Mouse (Mus musculus): ENCODE results near the gene Ubxn2a.
A peak's percentile ranks its signal among the peaks of the same experiment; 100 is the strongest.

Ubxn2a gene

GRCm38 (mm10) chr12:4879048-4879447 is 28.5 kb downstream of the Ubxn2a start:
- peak; percentile 72 for DNase-seq (ENCODE audit: low read depth, low spot score)

- DNase-seq (ENCODE audit: low read depth, low spot score), result peak; percentile 73
Measured at GRCm38 (mm10) chr12:4878296-4878783, 29.2 kb downstream of the Ubxn2a start.

GRCm38 (mm10) chr12:4875623-4876022 is 31.9 kb downstream of the Ubxn2a start:
- no peak for DNase-seq (ENCODE audit: low read depth, low spot score)

GRCm38 (mm10) chr12:4874161-4874927 is 33.2 kb downstream of the Ubxn2a start, which contains the start of gene Mfsd2b:
Mfsd2b (minus strand) TSS chr12:4874359.
- DNase-seq (ENCODE audit: low read depth, low spot score), result peak; percentile 87

GRCm38 (mm10) chr12:4873531-4873930 is 34.0 kb downstream of the Ubxn2a start:
- DNase-seq (ENCODE audit: low read depth, low spot score), result no peak

- DNase-seq (ENCODE audit: low read depth, low spot score), result no peak
Measured at GRCm38 (mm10) chr12:4872983-4873477, 34.5 kb downstream of the Ubxn2a start.

- DNase-seq (ENCODE audit: low read depth, low spot score), result no peak
Measured at GRCm38 (mm10) chr12:4872273-4872672, 35.2 kb downstream of the Ubxn2a start.

- DNase-seq (ENCODE audit: low read depth, low spot score), result no peak
Measured at GRCm38 (mm10) chr12:4871260-4871659, 36.2 kb downstream of the Ubxn2a start.

- no peak for DNase-seq (ENCODE audit: low read depth, low spot score)
Measured at GRCm38 (mm10) chr12:4868924-4869323, 38.6 kb downstream of the Ubxn2a start.

- no peak for DNase-seq (ENCODE audit: low read depth, low spot score)
Measured at GRCm38 (mm10) chr12:4864338-4864690, 43.2 kb downstream of the Ubxn2a start.

GRCm38 (mm10) chr12:4863654-4864337 is 43.7 kb downstream of the Ubxn2a start:
- no peak for DNase-seq (ENCODE audit: low read depth, low spot score)

- peak; percentile 75 for DNase-seq (ENCODE audit: low read depth, low spot score)
Measured at GRCm38 (mm10) chr12:4862672-4863071, 44.8 kb downstream of the Ubxn2a start.

- DNase-seq (ENCODE audit: low read depth, low spot score), result no peak
Measured at GRCm38 (mm10) chr12:4859241-4859914, 48.1 kb downstream of the Ubxn2a start.

GRCm38 (mm10) chr12:4856834-4857233 is 50.7 kb downstream of the Ubxn2a start:
- no peak for DNase-seq (ENCODE audit: low read depth, low spot score)

GRCm38 (mm10) chr12:4856160-4856559 is 51.3 kb downstream of the Ubxn2a start:
- peak; percentile 82 for DNase-seq (ENCODE audit: low read depth, low spot score)

GRCm38 (mm10) chr12:4843741-4844140 is 63.8 kb downstream of the Ubxn2a start:
- DNase-seq (ENCODE audit: low read depth, low spot score), result peak; percentile 43

- DNase-seq (ENCODE audit: low read depth, low spot score), result peak; percentile 96
Measured at GRCm38 (mm10) chr12:4842890-4843597, 64.5 kb downstream of the Ubxn2a start, which contains the start of gene Wdcp. Wdcp (plus strand) TSS chr12:4843303.

GRCm38 (mm10) chr12:4842456-4842855 is 65.0 kb downstream of the Ubxn2a start:
- no peak for DNase-seq (ENCODE audit: low read depth, low spot score)

- DNase-seq (ENCODE audit: low read depth, low spot score), result peak; percentile 82
Measured at GRCm38 (mm10) chr12:4841392-4841887, 66.1 kb downstream of the Ubxn2a start, which contains the start of gene Fkbp1b. Fkbp1b (minus strand) TSS chr12:4841591.

GRCm38 (mm10) chr12:4840741-4841140 is 66.8 kb downstream of the Ubxn2a start:
- no peak for DNase-seq (ENCODE audit: low read depth, low spot score)

- no peak for DNase-seq (ENCODE audit: low read depth, low spot score)
Measured at GRCm38 (mm10) chr12:4840010-4840409, 67.5 kb downstream of the Ubxn2a start.
